Mouse (Mus musculus): ENCODE data around the gene Zfyve28. TPM values are rescaled to one million over a fixed set of nuclear protein-coding genes. Genes with fewer than 3 reads are reported as not detected.

The Zfyve28 gene
- polyA plus RNA-seq, 1 experiment, result 3.0 TPM

DNA sequence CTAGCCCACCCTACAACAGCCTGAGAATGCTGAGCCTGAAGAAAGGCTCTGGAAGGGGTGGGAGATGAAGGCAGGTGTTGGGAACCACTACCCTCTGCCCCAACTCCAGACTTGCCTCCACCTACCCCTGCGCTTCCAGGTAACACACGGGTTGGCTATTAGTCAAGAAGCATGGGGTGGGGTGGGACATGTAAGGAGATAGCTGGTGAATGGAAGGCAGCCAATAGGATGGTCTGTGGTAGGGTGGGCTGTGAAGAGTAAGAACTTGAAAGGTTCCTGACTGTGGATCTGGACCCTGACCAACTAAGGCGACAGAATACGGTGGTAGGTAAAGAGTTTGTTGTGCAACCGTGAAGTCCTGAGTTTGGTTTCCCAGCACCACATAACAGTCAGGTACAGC is 4.9 kb downstream of the Zfyve28 start:
- H3K27ac ChIP-seq (ENCODE audit: control insufficient read depth, insufficient read depth, low read depth, low read length, poor library complexity), result no peak overlapping the region
- no peak overlapping the region for H3K4me3 ChIP-seq (replicated peaks; ENCODE audit: control insufficient read depth, low read depth, low read length)
- peaks cover 2% of the 10 kb centered on the region for H3K4me1 ChIP-seq (ENCODE audit: control insufficient read depth, insufficient read depth, low read length)
- TF ChIP-seq CTCF (IDR thresholded peaks at IDR 0.05; ENCODE audit: control insufficient read depth, insufficient read depth, low read length), result no peak
- TF ChIP-seq POLR2A (IDR thresholded peaks at IDR 0.05; ENCODE audit: borderline replicate concordance, control insufficient read depth, low read depth, low read length), result no peak
- WGBS, result 57% methylated on average over 5 of the region's 5 CpGs

GRCm38 (mm10) chr5:34280976-34281375 is 7.3 kb downstream of the Zfyve28 start:
- 31% methylated on average over 7 of the region's 7 CpGs for WGBS
- TF ChIP-seq CTCF (IDR thresholded peaks at IDR 0.05; ENCODE audit: control insufficient read depth, insufficient read depth, low read length) (no peak), POLR2A (IDR thresholded peaks at IDR 0.05; ENCODE audit: borderline replicate concordance, control insufficient read depth, low read depth, low read length) (no peak)
- H3K4me3 ChIP-seq (replicated peaks; ENCODE audit: control insufficient read depth, low read depth, low read length), result no peak overlapping the region
- no peak overlapping the region for H3K27ac ChIP-seq (ENCODE audit: control insufficient read depth, insufficient read depth, low read depth, low read length, poor library complexity)
- peaks cover 2% of the 10 kb centered on the region for H3K4me1 ChIP-seq (ENCODE audit: control insufficient read depth, insufficient read depth, low read length)

DNA sequence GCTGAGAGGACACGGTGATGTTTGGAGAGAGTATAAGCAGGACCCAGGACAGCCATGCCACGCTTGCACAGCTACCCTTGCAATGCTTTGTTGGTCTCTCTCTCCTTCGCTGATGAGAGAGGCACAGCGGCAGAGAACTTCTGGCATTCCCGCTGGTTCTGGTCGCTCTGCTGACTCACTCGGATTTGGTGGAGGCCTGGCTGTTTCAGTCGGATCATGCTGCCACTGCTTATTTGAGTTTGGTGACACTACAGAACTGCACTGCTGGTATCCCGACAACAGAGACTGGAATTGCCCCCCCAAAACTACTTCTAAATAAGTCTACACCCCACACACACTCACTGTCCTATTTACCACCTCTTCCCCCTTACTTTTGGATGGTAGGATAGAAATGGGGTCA is 9.0 kb downstream of the Zfyve28 start:
- no peak overlapping the region for H3K27ac ChIP-seq (ENCODE audit: control insufficient read depth, insufficient read depth, low read depth, low read length, poor library complexity)
- no peak overlapping the region for H3K4me3 ChIP-seq (replicated peaks; ENCODE audit: control insufficient read depth, low read depth, low read length)
- 77% methylated on average over 9 of the region's 9 CpGs for WGBS
- no peak for TF ChIP-seq CTCF (IDR thresholded peaks at IDR 0.05; ENCODE audit: control insufficient read depth, insufficient read depth, low read length)
- peaks cover 2% of the 10 kb centered on the region for H3K4me1 ChIP-seq (ENCODE audit: control insufficient read depth, insufficient read depth, low read length)

GRCm38 (mm10) chr5:34278058-34278457 is 10.2 kb downstream of the Zfyve28 start:
- peaks cover 2% of the 10 kb centered on the region for H3K4me1 ChIP-seq (ENCODE audit: control insufficient read depth, insufficient read depth, low read length)
- WGBS, result 29% methylated on average over 4 of the region's 4 CpGs

DNA sequence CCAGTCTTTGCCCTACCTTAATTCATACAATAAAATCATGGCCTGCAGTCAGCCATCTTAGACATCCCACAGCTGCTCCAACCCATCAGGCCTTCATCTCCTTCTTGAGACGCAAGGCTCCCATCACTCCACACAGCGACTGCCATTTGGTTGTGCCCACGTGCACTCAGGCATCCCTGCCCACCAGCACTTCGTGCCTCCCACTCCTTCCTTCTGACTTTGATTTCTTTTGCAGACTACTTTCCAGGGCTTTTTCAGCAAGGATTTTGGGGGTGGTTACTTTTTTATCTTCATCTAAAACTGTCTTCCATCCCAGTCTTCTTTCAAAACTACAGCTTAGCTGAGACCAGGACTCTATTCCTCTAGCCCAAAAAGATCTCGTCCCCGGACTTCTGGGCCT is 11.5 kb downstream of the Zfyve28 start:
- Histone ChIP-seq H3K4me1 (ENCODE audit: control insufficient read depth, insufficient read depth, low read length) (peaks cover 2% of the 10 kb centered on the region), H3K27ac (ENCODE audit: control insufficient read depth, insufficient read depth, low read depth, low read length, poor library complexity) (no peak overlapping the region), H3K4me3 (replicated peaks; ENCODE audit: control insufficient read depth, low read depth, low read length) (no peak overlapping the region)
- TF ChIP-seq POLR2A (IDR thresholded peaks at IDR 0.05; ENCODE audit: borderline replicate concordance, control insufficient read depth, low read depth, low read length) (no peak), CTCF (IDR thresholded peaks at IDR 0.05; ENCODE audit: control insufficient read depth, insufficient read depth, low read length) (no peak)
- 83% methylated on average over 6 of the region's 6 CpGs for WGBS

More at GRCm38 (mm10) chr5:34278058-34278457, 10.2 kb downstream of the Zfyve28 start:
- TF ChIP-seq POLR2A (IDR thresholded peaks at IDR 0.05; ENCODE audit: borderline replicate concordance, control insufficient read depth, low read depth, low read length) (no peak), CTCF (IDR thresholded peaks at IDR 0.05; ENCODE audit: control insufficient read depth, insufficient read depth, low read length) (no peak)
- peak overlapping the region; percentile 8; the same call in 1 of the 2 replicates for H3K27ac ChIP-seq (ENCODE audit: control insufficient read depth, insufficient read depth, low read depth, low read length, poor library complexity)
- H3K4me3 ChIP-seq (replicated peaks; ENCODE audit: control insufficient read depth, low read depth, low read length), result no peak overlapping the region

DNA sequence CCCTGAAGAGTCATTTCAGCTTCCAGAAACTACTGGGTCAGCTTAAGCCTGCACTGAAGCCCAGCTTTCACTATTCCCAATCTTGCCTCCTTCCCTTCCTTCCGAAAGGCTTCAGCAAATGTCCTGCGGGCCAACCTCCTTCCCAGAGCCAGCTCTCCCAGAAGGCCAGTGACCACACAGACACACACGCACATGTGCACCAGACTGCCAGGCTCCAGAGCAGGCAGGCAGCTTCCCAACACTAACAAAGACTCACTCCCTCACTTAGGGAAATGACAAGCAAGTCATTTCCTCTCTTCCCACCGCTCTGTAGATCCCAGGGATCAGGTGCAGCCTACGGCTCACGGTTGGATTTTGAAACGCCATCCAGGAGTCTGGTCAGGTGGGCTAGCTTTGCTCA is 12.1 kb downstream of the Zfyve28 start:
- 75% methylated on average over 7 of the region's 7 CpGs for WGBS
- no peak overlapping the region for H3K27ac ChIP-seq (ENCODE audit: control insufficient read depth, insufficient read depth, low read depth, low read length, poor library complexity)
- H3K4me3 ChIP-seq (replicated peaks; ENCODE audit: control insufficient read depth, low read depth, low read length), result no peak overlapping the region
- H3K4me1 ChIP-seq (ENCODE audit: control insufficient read depth, insufficient read depth, low read length), result no peaks in the 10 kb centered on the region; the same call in 1 of the 2 replicates
- no peak for TF ChIP-seq CTCF (IDR thresholded peaks at IDR 0.05; ENCODE audit: control insufficient read depth, insufficient read depth, low read length)

GRCm38 (mm10) chr5:34274676-34275293 is 13.5 kb downstream of the Zfyve28 start:
- TF ChIP-seq POLR2A (IDR thresholded peaks at IDR 0.05; ENCODE audit: borderline replicate concordance, control insufficient read depth, low read depth, low read length), result no peak
- TF ChIP-seq CTCF (IDR thresholded peaks at IDR 0.05; ENCODE audit: control insufficient read depth, insufficient read depth, low read length), result no peak
- 83% methylated on average over 10 of the region's 10 CpGs for WGBS
- no peak overlapping the region for H3K27ac ChIP-seq (ENCODE audit: control insufficient read depth, insufficient read depth, low read depth, low read length, poor library complexity)
- H3K4me1 ChIP-seq (ENCODE audit: control insufficient read depth, insufficient read depth, low read length), result no peaks in the 10 kb centered on the region; the same call in 1 of the 2 replicates
- H3K4me3 ChIP-seq (replicated peaks; ENCODE audit: control insufficient read depth, low read depth, low read length), result no peak overlapping the region

- TF ChIP-seq CTCF (IDR thresholded peaks at IDR 0.05; ENCODE audit: control insufficient read depth, insufficient read depth, low read length), result no peak
- TF ChIP-seq POLR2A (IDR thresholded peaks at IDR 0.05; ENCODE audit: borderline replicate concordance, control insufficient read depth, low read depth, low read length), result no peak
- no peaks in the 10 kb centered on the region; the same call in 1 of the 2 replicates for H3K4me1 ChIP-seq (ENCODE audit: control insufficient read depth, insufficient read depth, low read length)
- H3K4me3 ChIP-seq (replicated peaks; ENCODE audit: control insufficient read depth, low read depth, low read length), result no peak overlapping the region
- WGBS, result 93% methylated on average over 3 of the region's 3 CpGs
- no peak overlapping the region for H3K27ac ChIP-seq (ENCODE audit: control insufficient read depth, insufficient read depth, low read depth, low read length, poor library complexity)
These were observed 14.0 kb downstream of the Zfyve28 start for GRCm38 (mm10) chr5:34274268-34274667.

DNA sequence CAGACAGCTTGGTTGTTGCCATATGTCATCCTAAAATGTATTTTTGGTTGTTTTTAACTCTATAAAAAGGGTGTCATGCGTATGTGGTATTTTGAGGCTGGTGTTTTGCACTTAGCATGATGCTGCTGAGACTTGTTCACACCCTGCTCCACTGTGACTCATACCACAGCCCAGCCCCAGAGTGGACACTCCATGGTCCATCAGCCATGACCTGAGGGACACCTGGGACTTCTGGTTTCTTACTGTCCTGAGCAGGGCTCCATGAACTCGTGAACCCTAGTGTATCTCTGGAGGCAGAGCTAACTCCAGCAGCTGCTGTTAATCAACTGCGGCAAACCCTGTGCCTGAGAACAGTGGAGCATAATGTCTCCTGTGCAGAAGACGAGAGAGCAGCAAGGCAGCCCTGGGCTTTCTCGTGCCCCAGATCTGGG is 15.0 kb downstream of the Zfyve28 start:
- TF ChIP-seq CTCF (IDR thresholded peaks at IDR 0.05; ENCODE audit: control insufficient read depth, insufficient read depth, low read length), result no peak
- TF ChIP-seq POLR2A (IDR thresholded peaks at IDR 0.05; ENCODE audit: borderline replicate concordance, control insufficient read depth, low read depth, low read length), result no peak

More for the DNA sequence above, 15.0 kb downstream of the Zfyve28 start:
- no peaks in the 10 kb centered on the region for H3K4me1 ChIP-seq (ENCODE audit: control insufficient read depth, insufficient read depth, low read length)
- H3K27ac ChIP-seq (ENCODE audit: control insufficient read depth, insufficient read depth, low read depth, low read length, poor library complexity), result no peak overlapping the region
- 83% methylated on average over 5 of the region's 5 CpGs for WGBS
- H3K4me3 ChIP-seq (replicated peaks; ENCODE audit: control insufficient read depth, low read depth, low read length), result no peak overlapping the region
